Mouse (Mus musculus): ENCODE results near the gene Ikbip. TPM values are rescaled to one million over a fixed set of nuclear protein-coding genes. Genes with fewer than 3 reads are reported as not detected.

The Ikbip gene
- polyA plus RNA-seq (2014; fragmentation: Nextera tagmentation; extraction: Ambion mirVana): 25.3 and 27.1 TPM in 2 replicates

- H3K27ac ChIP-seq (replicated peaks; ENCODE audit: low read depth, low read length): peak within 1 kb of the TSS; percentile 18; the same call in 1 of the 2 replicates
- no peaks in the 10 kb centered on the region for H3K4me1 ChIP-seq (ENCODE audit: control insufficient read depth, insufficient read depth, low read length)
- H3K27me3 ChIP-seq (ENCODE audit: control insufficient read depth, insufficient read depth, low read length): no peaks in the 10 kb centered on the region
- H3K36me3 ChIP-seq (ENCODE audit: control insufficient read depth, insufficient read depth, low read length): peaks cover 1% of the 10 kb centered on the region; the same call in 1 of the 2 replicates
- no peaks in the 10 kb centered on the region for H3K9me3 ChIP-seq (ENCODE audit: control insufficient read depth, low read length)
- peak within 1 kb of the TSS; percentile 94 for H3K4me3 ChIP-seq (ENCODE audit: low read depth, low read length)
- H3K9ac ChIP-seq (ENCODE audit: low read length): peak within 1 kb of the TSS; percentile 87
- ATAC-seq (ENCODE audit: insufficient number of reproducible peaks, low FRiP score, low TSS enrichment, low read depth) (peak; percentile 94), DNase-seq (ENCODE audit: low spot score) (peak; percentile 100)
- WGBS: under 1% methylated on average over 69 of the region's 87 CpGs
- peak within 1 kb of the TSS; percentile 64 for H3K4me2 ChIP-seq (ENCODE audit: low read depth, severe bottlenecking)
Observed at GRCm38 (mm10) chr10:91082550-91083392, at the start of gene Ikbip, which contains the start of gene Apaf1. Ikbip (plus strand) TSS chr10:91082940. Apaf1 (minus strand) TSS chr10:91082770.

GRCm38 (mm10) chr10:91033942-91034341 is 48.8 kb upstream of the Ikbip start:
- ATAC-seq (ENCODE audit: insufficient number of reproducible peaks, low FRiP score, low TSS enrichment, low read depth): 0 out of 2 replicates have a peak, but pooled peaks have one; percentile 31

GRCm38 (mm10) chr10:91049696-91050095 is 33.0 kb upstream of the Ikbip start:
- 93% methylated on average over 4 of the region's 4 CpGs for WGBS
- no peak overlapping the region for H3K4me3 ChIP-seq (ENCODE audit: low read depth, low read length)
- peaks cover 10% of the 10 kb centered on the region; the same call in 1 of the 2 replicates for H3K36me3 ChIP-seq (ENCODE audit: control insufficient read depth, insufficient read depth, low read length)
- H3K4me1 ChIP-seq (ENCODE audit: control insufficient read depth, insufficient read depth, low read length): no peaks in the 10 kb centered on the region
- no peak overlapping the region for H3K9ac ChIP-seq (ENCODE audit: low read length)
- H3K4me2 ChIP-seq (ENCODE audit: low read depth, severe bottlenecking): no peak overlapping the region
- H3K27ac ChIP-seq (replicated peaks; ENCODE audit: low read depth, low read length): no peak overlapping the region
- H3K9me3 ChIP-seq (ENCODE audit: control insufficient read depth, low read length): no peaks in the 10 kb centered on the region
- no peaks in the 10 kb centered on the region for H3K27me3 ChIP-seq (ENCODE audit: control insufficient read depth, insufficient read depth, low read length)
- no peak for DNase-seq (ENCODE audit: low spot score)
- ATAC-seq (ENCODE audit: insufficient number of reproducible peaks, low FRiP score, low TSS enrichment, low read depth): no peak

More at GRCm38 (mm10) chr10:91033942-91034341, 48.8 kb upstream of the Ikbip start:
- Histone ChIP-seq H3K27me3 (ENCODE audit: control insufficient read depth, insufficient read depth, low read length) (no peaks in the 10 kb centered on the region), H3K4me3 (ENCODE audit: low read depth, low read length) (no peak overlapping the region), H3K36me3 (ENCODE audit: control insufficient read depth, insufficient read depth, low read length) (no peaks in the 10 kb centered on the region; the same call in 1 of the 2 replicates), H3K9me3 (ENCODE audit: control insufficient read depth, low read length) (no peaks in the 10 kb centered on the region), H3K4me2 (ENCODE audit: low read depth, severe bottlenecking) (no peak overlapping the region), H3K4me1 (ENCODE audit: control insufficient read depth, insufficient read depth, low read length) (no peaks in the 10 kb centered on the region), H3K27ac (replicated peaks; ENCODE audit: low read depth, low read length) (no peak overlapping the region), H3K9ac (ENCODE audit: low read length) (no peak overlapping the region)
- WGBS: 27% methylated on average over 8 of the region's 8 CpGs
- DNase-seq (ENCODE audit: low spot score): peak; percentile 78

GRCm38 (mm10) chr10:91051156-91051555 is 31.6 kb upstream of the Ikbip start:
- WGBS: 92% methylated on average over 3 of the region's 3 CpGs
- ATAC-seq (ENCODE audit: insufficient number of reproducible peaks, low FRiP score, low TSS enrichment, low read depth): no peak
- H3K4me2 ChIP-seq (ENCODE audit: low read depth, severe bottlenecking): no peak overlapping the region
- no peaks in the 10 kb centered on the region for H3K27me3 ChIP-seq (ENCODE audit: control insufficient read depth, insufficient read depth, low read length)
- no peaks in the 10 kb centered on the region for H3K9me3 ChIP-seq (ENCODE audit: control insufficient read depth, low read length)
- no peak for DNase-seq (ENCODE audit: low spot score)
- no peak overlapping the region for H3K27ac ChIP-seq (replicated peaks; ENCODE audit: low read depth, low read length)
- peaks cover 10% of the 10 kb centered on the region; the same call in 1 of the 2 replicates for H3K36me3 ChIP-seq (ENCODE audit: control insufficient read depth, insufficient read depth, low read length)
- no peak overlapping the region for H3K4me3 ChIP-seq (ENCODE audit: low read depth, low read length)
- H3K4me1 ChIP-seq (ENCODE audit: control insufficient read depth, insufficient read depth, low read length): no peaks in the 10 kb centered on the region
- no peak overlapping the region for H3K9ac ChIP-seq (ENCODE audit: low read length)

GRCm38 (mm10) chr10:91052734-91053133 is 30.0 kb upstream of the Ikbip start:
- no peak overlapping the region for H3K9ac ChIP-seq (ENCODE audit: low read length)
- H3K4me3 ChIP-seq (ENCODE audit: low read depth, low read length): no peak overlapping the region
- no peaks in the 10 kb centered on the region for H3K27me3 ChIP-seq (ENCODE audit: control insufficient read depth, insufficient read depth, low read length)
- no peak overlapping the region for H3K4me2 ChIP-seq (ENCODE audit: low read depth, severe bottlenecking)
- H3K4me1 ChIP-seq (ENCODE audit: control insufficient read depth, insufficient read depth, low read length): no peaks in the 10 kb centered on the region
- no peaks in the 10 kb centered on the region for H3K9me3 ChIP-seq (ENCODE audit: control insufficient read depth, low read length)
- no peak overlapping the region for H3K27ac ChIP-seq (replicated peaks; ENCODE audit: low read depth, low read length)
- H3K36me3 ChIP-seq (ENCODE audit: control insufficient read depth, insufficient read depth, low read length): peaks cover 8% of the 10 kb centered on the region; the same call in 1 of the 2 replicates
- no peak for DNase-seq (ENCODE audit: low spot score)
- no peak for ATAC-seq (ENCODE audit: insufficient number of reproducible peaks, low FRiP score, low TSS enrichment, low read depth)

- Histone ChIP-seq H3K27me3 (ENCODE audit: control insufficient read depth, insufficient read depth, low read length) (no peaks in the 10 kb centered on the region), H3K9me3 (ENCODE audit: control insufficient read depth, low read length) (no peaks in the 10 kb centered on the region), H3K4me3 (ENCODE audit: low read depth, low read length) (no peak overlapping the region), H3K4me1 (ENCODE audit: control insufficient read depth, insufficient read depth, low read length) (no peaks in the 10 kb centered on the region), H3K27ac (replicated peaks; ENCODE audit: low read depth, low read length) (no peak overlapping the region), H3K36me3 (ENCODE audit: control insufficient read depth, insufficient read depth, low read length) (peaks cover 4% of the 10 kb centered on the region; the same call in 1 of the 2 replicates), H3K9ac (ENCODE audit: low read length) (no peak overlapping the region), H3K4me2 (ENCODE audit: low read depth, severe bottlenecking) (no peak overlapping the region)
- ATAC-seq (ENCODE audit: insufficient number of reproducible peaks, low FRiP score, low TSS enrichment, low read depth): no peak
- DNase-seq (ENCODE audit: low spot score): no peak
- 32% methylated on average over 5 of the region's 5 CpGs for WGBS
Observed at GRCm38 (mm10) chr10:91060742-91061141, 22.0 kb upstream of the Ikbip start.

GRCm38 (mm10) chr10:91062355-91062754 is 20.4 kb upstream of the Ikbip start:
- DNase-seq (ENCODE audit: low spot score): no peak
- Histone ChIP-seq H3K9ac (ENCODE audit: low read length) (no peak overlapping the region), H3K9me3 (ENCODE audit: control insufficient read depth, low read length) (no peaks in the 10 kb centered on the region), H3K4me1 (ENCODE audit: control insufficient read depth, insufficient read depth, low read length) (no peaks in the 10 kb centered on the region), H3K4me3 (ENCODE audit: low read depth, low read length) (no peak overlapping the region), H3K36me3 (ENCODE audit: control insufficient read depth, insufficient read depth, low read length) (peaks cover 11% of the 10 kb centered on the region), H3K4me2 (ENCODE audit: low read depth, severe bottlenecking) (no peak overlapping the region), H3K27me3 (ENCODE audit: control insufficient read depth, insufficient read depth, low read length) (no peaks in the 10 kb centered on the region), H3K27ac (replicated peaks; ENCODE audit: low read depth, low read length) (no peak overlapping the region)
- 91% methylated on average over 6 of the region's 6 CpGs for WGBS
- ATAC-seq (ENCODE audit: insufficient number of reproducible peaks, low FRiP score, low TSS enrichment, low read depth): no peak

GRCm38 (mm10) chr10:91071768-91072167 is 11.0 kb upstream of the Ikbip start:
- Histone ChIP-seq H3K4me2 (ENCODE audit: low read depth, severe bottlenecking) (no peak overlapping the region), H3K9ac (ENCODE audit: low read length) (no peak overlapping the region), H3K36me3 (ENCODE audit: control insufficient read depth, insufficient read depth, low read length) (0 out of 2 replicates have a peak, but pooled peaks cover 2% of the 10 kb centered on the region), H3K4me3 (ENCODE audit: low read depth, low read length) (no peak overlapping the region), H3K27me3 (ENCODE audit: control insufficient read depth, insufficient read depth, low read length) (no peaks in the 10 kb centered on the region), H3K9me3 (ENCODE audit: control insufficient read depth, low read length) (no peaks in the 10 kb centered on the region), H3K27ac (replicated peaks; ENCODE audit: low read depth, low read length) (no peak overlapping the region), H3K4me1 (ENCODE audit: control insufficient read depth, insufficient read depth, low read length) (no peaks in the 10 kb centered on the region)
- no peak for DNase-seq (ENCODE audit: low spot score)
- 69% methylated on average over 1 of the region's 1 CpGs for WGBS
- ATAC-seq (ENCODE audit: insufficient number of reproducible peaks, low FRiP score, low TSS enrichment, low read depth): no peak

All from limb, embryonic 11.5 days (tissue).